Mouse (Mus musculus) embryonic facial prominence, embryonic 13.5 days (tissue): ENCODE measurements at regions not wholly inside any gene's neighbourhood (a gene's known extent, or its start where the extent isn't known, plus 50 kb on each side); places are given as distances from the start of the nearest gene placed in this dataset.

Source experiments
- ATAC-seq: fragments of 200-750 bp; cut with Nextera tagmentation; 2 replicates; pipeline ENCODE4 v1.8.0; 2017; ENCODE audit warnings: low read depth; ENCODE audit not compliant: insufficient number of reproducible peaks, insufficient read depth, low FRiP score, low TSS enrichment
- H3K27ac ChIP-seq: fragments of 300-500 bp; sonication (generic); 2 replicates; pipeline ENCODE4 v1.5.1; 2015; ENCODE audit warnings: moderate library complexity, mild to moderate bottlenecking, inconsistent platforms
- H3K27me3 ChIP-seq: fragments of 300-500 bp; sonication (generic); 2 replicates; pipeline ENCODE4 v1.6.1; 2015; ENCODE audit warnings: mild to moderate bottlenecking, inconsistent platforms
- H3K36me3 ChIP-seq: fragments of 300-500 bp; sonication (generic); 2 replicates; pipeline ENCODE4 v1.6.1; 2015; ENCODE audit warnings: mild to moderate bottlenecking, inconsistent platforms
- H3K4me1 ChIP-seq: fragments of 300-500 bp; sonication (generic); 2 replicates; pipeline ENCODE4 v1.6.1; 2015; ENCODE audit warnings: inconsistent platforms
- H3K4me2 ChIP-seq: fragments of 300-500 bp; sonication (generic); 2 replicates; pipeline ENCODE4 v1.6.1; 2015; ENCODE audit warnings: moderate library complexity, mild to moderate bottlenecking, inconsistent platforms
- H3K4me3 ChIP-seq: fragments of 300-500 bp; sonication (generic); 2 replicates; pipeline ENCODE4 v1.5.1; 2015; ENCODE audit warnings: mild to moderate bottlenecking, inconsistent platforms
- H3K9ac ChIP-seq: fragments of 300-500 bp; sonication (generic); 2 replicates; pipeline ENCODE4 v1.6.1; 2015; ENCODE audit warnings: mild to moderate bottlenecking, inconsistent platforms
- H3K9me3 ChIP-seq: fragments of 300-500 bp; sonication (generic); 2 replicates; pipeline ENCODE4 v1.6.1; 2016; ENCODE audit warnings: inconsistent platforms
- WGBS: fragments of 180-500 bp; shearing (Covaris S2); methylation state at CpG from one replicate; pipeline ENCODE4 v1.1.7; 2015; ENCODE audit warnings: mixed read lengths; 5-methylcytosine and 5-hydroxymethylcytosine counted together

DNA sequence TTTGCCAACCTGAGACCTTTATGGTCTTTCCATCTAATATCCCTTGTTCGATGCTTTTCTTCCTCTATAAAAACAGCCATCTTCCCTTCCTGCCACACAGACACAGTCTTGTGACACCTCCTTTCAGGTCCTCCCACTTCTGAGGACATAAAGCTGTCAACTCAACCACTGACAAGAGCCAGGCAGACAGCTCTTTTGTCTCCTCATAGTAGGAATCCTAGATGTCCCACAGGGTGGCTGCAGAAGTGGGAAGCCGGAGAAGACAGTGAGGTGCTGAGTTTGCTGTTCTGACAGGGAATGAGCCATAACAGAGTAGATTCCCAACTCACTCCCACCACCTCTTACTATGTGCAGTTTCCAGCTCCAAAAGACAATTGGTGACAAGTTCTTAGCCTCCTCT, 358.4 kb downstream of the Pmp22 start:
- H3K4me2 ChIP-seq: no peak overlapping the region
- H3K9me3 ChIP-seq: no peaks in the 10 kb centered on the region
- WGBS: 26% methylated on average over 2 of the region's 2 CpGs
- no peak overlapping the region for H3K4me3 ChIP-seq
- no peaks in the 10 kb centered on the region for H3K27me3 ChIP-seq
- no peak for ATAC-seq
- no peak overlapping the region for H3K9ac ChIP-seq
- H3K36me3 ChIP-seq: no peaks in the 10 kb centered on the region
- H3K4me1 ChIP-seq: peaks cover 9% of the 10 kb centered on the region
- no peak overlapping the region for H3K27ac ChIP-seq

- 74% methylated on average over 5 of the region's 5 CpGs for WGBS
Measured at GRCm38 (mm10) chr11:63502181-63502580, 373.4 kb downstream of the Pmp22 start.

DNA sequence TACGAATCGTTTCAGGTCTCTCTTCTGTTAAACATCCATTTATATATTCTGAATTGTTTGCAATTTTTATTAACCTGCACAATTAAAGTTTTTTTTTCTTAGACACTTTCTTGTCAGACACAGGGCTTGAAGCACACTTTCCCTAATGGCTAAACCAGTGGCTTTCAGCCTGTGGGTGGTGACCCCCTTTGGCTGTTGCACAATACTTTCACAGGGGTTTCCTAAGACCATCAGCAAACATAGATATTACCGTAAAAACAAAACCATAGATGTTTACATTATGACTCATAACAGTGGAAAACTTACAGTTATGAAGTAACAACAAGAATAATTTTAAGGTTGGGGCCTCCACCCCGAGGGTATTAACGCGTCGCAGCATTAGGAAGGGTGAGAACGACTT, 378.6 kb downstream of the Pmp22 start:
- WGBS: 89% methylated on average over 8 of the region's 8 CpGs
- Histone ChIP-seq H3K27me3 (no peaks in the 10 kb centered on the region), H3K27ac (no peak overlapping the region), H3K4me1 (no peaks in the 10 kb centered on the region), H3K9me3 (no peaks in the 10 kb centered on the region), H3K9ac (no peak overlapping the region), H3K4me2 (no peak overlapping the region), H3K36me3 (no peaks in the 10 kb centered on the region), H3K4me3 (no peak overlapping the region)
- ATAC-seq: no peak

More at GRCm38 (mm10) chr11:63502181-63502580, 373.4 kb downstream of the Pmp22 start:
- Histone ChIP-seq H3K9me3 (no peaks in the 10 kb centered on the region), H3K4me3 (no peak overlapping the region), H3K36me3 (no peaks in the 10 kb centered on the region), H3K9ac (no peak overlapping the region), H3K27me3 (no peaks in the 10 kb centered on the region), H3K4me2 (no peak overlapping the region), H3K27ac (no peak overlapping the region), H3K4me1 (no peaks in the 10 kb centered on the region)
- ATAC-seq: no peak

- Histone ChIP-seq H3K27ac (no peak overlapping the region), H3K9ac (no peak overlapping the region), H3K4me2 (no peak overlapping the region), H3K27me3 (no peaks in the 10 kb centered on the region), H3K36me3 (no peaks in the 10 kb centered on the region), H3K9me3 (no peaks in the 10 kb centered on the region), H3K4me1 (no peaks in the 10 kb centered on the region), H3K4me3 (no peak overlapping the region)
- no peak for ATAC-seq
- WGBS: 73% methylated on average over 2 of the region's 2 CpGs
Measured at GRCm38 (mm10) chr11:63508727-63509126, 379.9 kb downstream of the Pmp22 start.

DNA sequence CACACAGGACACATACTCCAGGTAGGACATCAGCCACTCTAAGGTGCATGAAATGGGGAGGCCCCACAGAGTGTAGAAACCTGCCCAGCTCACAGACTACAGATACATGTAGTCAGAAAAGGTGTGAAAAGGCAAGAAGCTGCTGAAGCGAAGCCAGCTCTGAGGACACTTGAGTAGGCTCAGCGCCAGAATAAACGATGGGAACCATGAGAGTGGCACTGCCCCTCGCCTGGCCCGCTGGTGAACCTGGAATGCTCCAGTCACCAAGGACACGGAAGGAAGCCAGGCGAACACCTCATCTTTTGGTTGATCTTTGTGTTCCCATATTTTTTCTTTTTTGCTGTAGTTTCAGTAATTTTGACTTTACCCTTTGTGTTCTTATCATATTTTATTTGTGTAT, 381.8 kb downstream of the Pmp22 start:
- WGBS: 94% methylated on average over 7 of the region's 7 CpGs
- no peak for ATAC-seq

GRCm38 (mm10) chr11:63514615-63515014, 385.8 kb downstream of the Pmp22 start:
- H3K9ac ChIP-seq: no peak overlapping the region
- H3K9me3 ChIP-seq: no peaks in the 10 kb centered on the region
- 54% methylated on average over 3 of the region's 3 CpGs for WGBS
- H3K4me3 ChIP-seq: no peak overlapping the region
- H3K27ac ChIP-seq: 0 out of 2 replicates have a peak overlapping the region, but pooled peaks have one; percentile 28
- H3K36me3 ChIP-seq: no peaks in the 10 kb centered on the region
- no peak for ATAC-seq
- no peak overlapping the region for H3K4me2 ChIP-seq
- H3K27me3 ChIP-seq: no peaks in the 10 kb centered on the region
- H3K4me1 ChIP-seq: peaks cover 10% of the 10 kb centered on the region

More for the DNA sequence above, 381.8 kb downstream of the Pmp22 start:
- no peak overlapping the region for H3K4me3 ChIP-seq
- no peak overlapping the region for H3K4me2 ChIP-seq
- no peaks in the 10 kb centered on the region for H3K36me3 ChIP-seq
- no peak overlapping the region for H3K9ac ChIP-seq
- no peak overlapping the region for H3K27ac ChIP-seq
- H3K27me3 ChIP-seq: no peaks in the 10 kb centered on the region
- H3K4me1 ChIP-seq: no peaks in the 10 kb centered on the region
- H3K9me3 ChIP-seq: no peaks in the 10 kb centered on the region

DNA sequence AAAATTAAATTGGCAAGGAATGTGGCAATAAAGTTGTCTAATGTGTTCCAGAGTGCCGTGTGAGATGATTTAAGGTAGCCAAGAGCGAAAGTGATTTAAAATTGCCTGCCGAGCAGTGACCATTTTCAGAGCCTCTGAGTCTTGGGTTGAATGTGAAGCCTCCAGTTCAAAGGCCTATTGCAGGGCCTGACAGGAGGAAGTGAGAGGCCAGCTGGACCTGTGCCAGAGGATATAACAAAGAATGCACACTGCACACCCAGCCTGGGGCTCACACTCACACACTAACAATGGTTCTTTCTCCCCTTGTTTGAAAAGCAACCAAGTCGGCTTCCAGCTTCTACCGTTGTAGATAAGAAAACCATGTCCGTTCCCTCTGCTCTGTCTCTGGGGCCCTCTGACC, 390.1 kb downstream of the Pmp22 start:
- Histone ChIP-seq H3K27me3 (no peaks in the 10 kb centered on the region), H3K4me1 (peaks cover 10% of the 10 kb centered on the region), H3K27ac (0 out of 2 replicates have a peak overlapping the region, but pooled peaks have one; percentile 11), H3K9me3 (no peaks in the 10 kb centered on the region), H3K4me3 (no peak overlapping the region), H3K36me3 (no peaks in the 10 kb centered on the region), H3K4me2 (no peak overlapping the region), H3K9ac (no peak overlapping the region)
- 42% methylated on average over 6 of the region's 6 CpGs for WGBS
- no peak for ATAC-seq

DNA sequence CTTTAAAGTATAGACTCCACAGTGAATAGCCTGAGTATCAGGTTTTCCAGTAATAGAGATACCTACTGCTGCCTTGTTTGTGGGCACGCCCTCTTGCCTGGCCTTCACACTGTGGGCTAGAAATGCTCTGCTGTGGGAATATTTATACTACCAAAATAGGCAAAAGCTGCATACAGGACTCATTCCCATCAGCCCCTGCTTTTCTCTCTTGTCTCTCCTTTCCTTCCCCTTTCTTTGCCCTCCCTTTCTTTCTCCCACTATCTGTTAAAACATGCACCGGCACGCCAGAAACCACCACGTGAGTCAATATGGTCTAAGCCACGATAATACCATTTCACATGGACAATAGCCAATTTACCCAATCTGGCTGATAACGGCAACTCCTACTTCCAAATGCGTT, 395.5 kb downstream of the Pmp22 start:
- no peak for ATAC-seq
- Histone ChIP-seq H3K9ac (no peak overlapping the region), H3K36me3 (no peaks in the 10 kb centered on the region), H3K4me1 (peaks cover 8% of the 10 kb centered on the region), H3K27ac (no peak overlapping the region), H3K27me3 (no peaks in the 10 kb centered on the region; the same call in 1 of the 2 replicates), H3K4me2 (no peak overlapping the region), H3K4me3 (no peak overlapping the region), H3K9me3 (no peaks in the 10 kb centered on the region)
- 78% methylated on average over 7 of the region's 7 CpGs for WGBS

GRCm38 (mm10) chr11:63525431-63525830, 396.6 kb downstream of the Pmp22 start:
- Histone ChIP-seq H3K4me3 (no peak overlapping the region), H3K27ac (no peak overlapping the region)
- WGBS: 79% methylated on average over 12 of the region's 12 CpGs

GRCm38 (mm10) chr11:63525956-63526355, 396.1 kb downstream of the Hs3st3b1 start:
- H3K36me3 ChIP-seq: no peaks in the 10 kb centered on the region
- no peak overlapping the region for H3K9ac ChIP-seq
- no peaks in the 10 kb centered on the region for H3K9me3 ChIP-seq
- H3K27me3 ChIP-seq: no peaks in the 10 kb centered on the region; the same call in 1 of the 2 replicates
- 70% methylated on average over 3 of the region's 3 CpGs for WGBS
- no peak overlapping the region for H3K4me3 ChIP-seq
- peaks cover 8% of the 10 kb centered on the region; the same call in 1 of the 2 replicates for H3K4me1 ChIP-seq
- ATAC-seq: no peak
- H3K27ac ChIP-seq: no peak overlapping the region
- H3K4me2 ChIP-seq: no peak overlapping the region

More at GRCm38 (mm10) chr11:63525431-63525830, 396.6 kb downstream of the Pmp22 start:
- ATAC-seq: no peak
- Histone ChIP-seq H3K9me3 (no peaks in the 10 kb centered on the region), H3K27me3 (no peaks in the 10 kb centered on the region; the same call in 1 of the 2 replicates), H3K9ac (no peak overlapping the region), H3K4me1 (peaks cover 8% of the 10 kb centered on the region; the same call in 1 of the 2 replicates), H3K36me3 (no peaks in the 10 kb centered on the region), H3K4me2 (no peak overlapping the region)

DNA sequence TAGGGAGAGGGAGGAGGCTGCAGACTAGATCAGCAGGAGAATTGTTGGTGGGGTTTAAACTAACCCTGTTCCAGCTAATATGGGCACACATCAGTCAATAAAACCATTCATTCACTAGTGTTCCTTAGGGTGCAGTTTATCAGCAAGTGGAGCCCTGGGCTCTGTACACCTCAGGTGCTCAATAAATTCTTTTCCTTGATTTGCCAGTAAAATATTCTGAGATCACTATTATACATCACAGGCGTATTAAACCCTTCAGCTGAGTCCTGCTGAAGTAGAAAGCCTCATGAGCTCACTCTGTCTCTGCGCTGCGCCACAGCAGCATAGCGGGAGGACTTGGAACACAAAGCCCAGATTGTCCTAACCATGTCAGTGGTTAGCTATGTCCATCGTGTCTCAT, 389.3 kb downstream of the Hs3st3b1 start:
- Histone ChIP-seq H3K27ac (no peak overlapping the region), H3K36me3 (no peaks in the 10 kb centered on the region), H3K9ac (no peak overlapping the region), H3K4me2 (no peak overlapping the region), H3K9me3 (no peaks in the 10 kb centered on the region), H3K27me3 (no peaks in the 10 kb centered on the region), H3K4me1 (0 out of 2 replicates have a peak, but pooled peaks cover under 1% of the 10 kb centered on the region), H3K4me3 (no peak overlapping the region)
- no peak for ATAC-seq
- WGBS: 80% methylated on average over 5 of the region's 5 CpGs

GRCm38 (mm10) chr11:63533555-63534200, 388.4 kb downstream of the Hs3st3b1 start:
- Histone ChIP-seq H3K36me3 (no peaks in the 10 kb centered on the region), H3K4me1 (0 out of 2 replicates have a peak, but pooled peaks cover 2% of the 10 kb centered on the region), H3K27me3 (no peaks in the 10 kb centered on the region), H3K9ac (no peak overlapping the region), H3K27ac (no peak overlapping the region), H3K9me3 (no peaks in the 10 kb centered on the region), H3K4me2 (no peak overlapping the region), H3K4me3 (no peak overlapping the region)
- ATAC-seq: no peak
- 35% methylated on average over 4 of the region's 4 CpGs for WGBS
